Mouse (Mus musculus) stomach, embryonic 16.5 days (tissue): Measurements from ENCODE around the gene N4bp2l1. TPM values are rescaled to one million over a fixed set of nuclear protein-coding genes. Genes with fewer than 3 reads are reported as not detected.

Source experiments
- ATAC-seq: fragments of 200-750 bp; cut with Nextera tagmentation; 2 replicates; pipeline ENCODE4 v1.8.0; 2017; ENCODE audit warnings: moderate number of reproducible peaks, moderate TSS enrichment; ENCODE audit not compliant: insufficient read depth, low FRiP score
- H3K27ac ChIP-seq: fragments of 300-500 bp; sonication (generic); 2 replicates; pipeline ENCODE4 v1.5.1; 2014; ENCODE audit warnings: low read length
- H3K27me3 ChIP-seq: fragments of 300-500 bp; sonication (generic); 2 replicates; pipeline ENCODE4 v1.6.1; 2014; ENCODE audit warnings: low read length, control low read depth, mixed read lengths; ENCODE audit not compliant: control insufficient read depth, insufficient read depth
- H3K36me3 ChIP-seq: fragments of 300-500 bp; sonication (generic); 2 replicates; pipeline ENCODE4 v1.6.1; 2014; ENCODE audit warnings: low read length; ENCODE audit not compliant: control insufficient read depth, insufficient read depth
- H3K4me1 ChIP-seq: fragments of 300-500 bp; sonication (generic); 2 replicates; pipeline ENCODE4 v1.6.1; 2014; ENCODE audit warnings: low read length, control low read depth, mixed read lengths; ENCODE audit not compliant: control insufficient read depth, insufficient read depth
- H3K4me2 ChIP-seq: fragments of 300-500 bp; sonication (generic); 2 replicates; pipeline ENCODE4 v1.6.1; 2014; ENCODE audit warnings: low read depth, low read length, mixed read lengths
- H3K4me3 ChIP-seq: fragments of 300-500 bp; sonication (generic); replicated peaks from 2 replicates; pipeline ENCODE4 v1.5.1; 2014; ENCODE audit warnings: mild to moderate bottlenecking, low read length
- H3K9ac ChIP-seq: fragments of 300-500 bp; sonication (generic); 2 replicates; pipeline ENCODE4 v1.6.1; 2014; ENCODE audit warnings: low read length
- H3K9me3 ChIP-seq: fragments of 300-500 bp; sonication (generic); replicated peaks from 2 replicates; pipeline ENCODE4 v1.6.1; 2016; ENCODE audit warnings: low read length, control low read depth; ENCODE audit not compliant: control insufficient read depth
- WGBS: fragments of 180-500 bp; shearing (Covaris S2); extraction: QIAGEN DNeasy Blood & Tissue Kit; methylation state at CpG from one replicate; pipeline ENCODE4 v1.1.7; 2014; 5-methylcytosine and 5-hydroxymethylcytosine counted together
- polyA plus RNA-seq: library from polyadenylated mRNA; unstranded; fragments of >200 nt; fragmentation: Nextera tagmentation; extraction: Ambion mirVana; gene quantifications from 2 replicates; pipeline ENCODE4 v1.2.1, GENCODE M21; 2015

The N4bp2l1 gene
- polyA plus RNA-seq, 1 experiment from 2014 or later, result 8.3 TPM

DNA sequence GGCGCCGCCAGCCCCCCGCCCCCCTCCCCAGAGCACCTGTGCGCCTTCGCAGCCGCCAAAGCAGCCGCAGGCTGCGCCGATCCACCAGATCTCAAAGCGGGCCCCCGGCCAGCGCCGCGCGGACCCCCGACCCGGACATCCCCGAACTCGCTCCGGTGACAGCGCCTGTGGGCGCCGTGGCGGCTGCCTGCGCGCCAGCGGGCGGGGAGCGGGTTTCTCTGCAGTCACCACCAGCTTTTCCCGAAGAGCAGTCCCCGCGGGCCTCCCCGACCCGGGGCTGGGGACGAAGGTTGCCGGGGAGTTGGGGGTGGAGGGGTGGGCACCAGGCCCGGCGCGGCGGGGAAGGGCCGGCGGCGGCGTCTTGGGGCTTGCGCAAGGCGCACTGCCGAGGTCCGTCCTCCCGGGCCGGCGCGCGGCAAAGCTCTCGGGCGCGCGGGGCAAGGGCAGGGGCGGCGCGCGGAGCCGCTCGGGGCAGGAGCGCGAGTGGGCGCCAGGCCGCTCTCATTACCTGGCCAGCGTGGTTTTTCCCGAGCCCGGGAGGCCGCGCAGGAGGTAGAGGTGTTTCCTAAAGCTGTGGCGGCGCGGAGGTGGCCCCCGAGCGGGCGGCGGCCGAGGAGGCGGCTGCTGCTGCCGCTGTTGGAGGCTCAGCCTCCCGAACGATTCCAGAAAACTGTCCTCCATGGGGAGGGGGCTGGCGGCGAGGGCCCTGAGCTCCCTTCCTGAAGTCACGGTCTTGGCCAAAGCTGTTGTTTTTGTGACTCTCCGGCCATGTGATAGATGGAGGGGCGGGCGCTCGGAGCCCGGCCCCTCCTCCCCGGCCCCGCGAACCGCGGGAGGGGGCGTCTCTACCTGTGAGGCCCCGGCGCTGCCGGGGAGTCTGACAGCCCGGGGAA lies 3.0 kb downstream of the N4bp2l1 start:
- H3K9me3 ChIP-seq, result no peaks in the 10 kb centered on the region
- peaks cover 7% of the 10 kb centered on the region for H3K4me1 ChIP-seq
- H3K4me2 ChIP-seq, result peak overlapping the region; percentile 99
- ATAC-seq, result peak; percentile 84
- H3K4me3 ChIP-seq, result peak overlapping the region; percentile 87
- H3K9ac ChIP-seq, result peak overlapping the region; percentile 83
- no peaks in the 10 kb centered on the region for H3K27me3 ChIP-seq
- peak overlapping the region; percentile 7; the same call in 1 of the 2 replicates for H3K27ac ChIP-seq
- WGBS, result under 1% methylated on average over 95 of the region's 102 CpGs
- no peaks in the 10 kb centered on the region for H3K36me3 ChIP-seq

DNA sequence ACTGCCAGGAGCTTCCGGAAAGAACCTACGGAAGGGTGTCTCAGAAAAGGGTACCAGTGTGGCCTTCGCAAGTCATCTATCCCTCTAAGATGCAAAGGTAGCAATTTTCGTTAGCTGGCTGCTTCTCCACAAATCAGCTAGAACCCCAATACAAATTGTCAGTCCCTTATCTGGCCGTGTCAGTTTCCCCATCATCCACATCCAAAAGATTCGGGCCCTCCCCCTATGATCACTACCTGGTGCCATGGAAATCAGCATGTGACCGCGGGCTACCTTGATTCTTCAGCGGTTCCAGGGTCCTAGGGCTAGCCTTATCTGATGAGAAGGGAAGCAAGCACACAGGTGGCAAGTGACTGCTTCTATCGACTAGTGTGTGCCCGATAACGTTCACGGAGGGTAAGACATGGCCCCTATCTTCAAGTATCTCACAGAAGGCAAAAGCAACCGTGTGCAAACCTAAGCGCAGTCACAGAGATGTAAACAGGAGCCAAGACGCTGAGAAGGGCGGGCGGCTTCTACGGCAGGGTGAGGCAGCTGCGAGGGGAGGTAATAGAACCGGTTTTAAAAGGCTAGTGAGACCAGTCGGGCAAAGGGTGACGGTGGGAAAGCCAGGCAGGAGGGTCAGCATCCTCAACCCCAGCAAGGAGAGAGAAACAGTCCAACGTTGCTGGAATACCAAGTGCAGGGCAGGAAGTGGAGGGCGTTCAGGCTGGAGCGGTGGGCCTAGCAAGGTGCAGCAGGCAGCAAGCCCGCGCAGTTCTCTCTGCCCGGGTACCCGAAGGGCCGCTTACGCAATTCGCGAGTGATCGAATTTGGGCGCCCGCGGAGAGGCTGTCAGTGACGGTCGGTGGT lies 3.9 kb downstream of the N4bp2l1 start:
- no peaks in the 10 kb centered on the region for H3K27me3 ChIP-seq
- 12% methylated on average over 40 of the region's 40 CpGs for WGBS
- H3K4me2 ChIP-seq, result peak overlapping the region; percentile 99
- H3K9ac ChIP-seq, result peak overlapping the region; percentile 83
- peak overlapping the region; percentile 87 for H3K4me3 ChIP-seq
- H3K4me1 ChIP-seq, result peaks cover 7% of the 10 kb centered on the region
- ATAC-seq, result peak; percentile 37; the same call in 1 of the 2 replicates
- H3K27ac ChIP-seq, result peak overlapping the region; percentile 7; the same call in 1 of the 2 replicates
- H3K9me3 ChIP-seq, result no peaks in the 10 kb centered on the region
- no peaks in the 10 kb centered on the region for H3K36me3 ChIP-seq

GRCm38 (mm10) chr5:150592186-150592903 lies 4.6 kb downstream of the N4bp2l1 start:
- 80% methylated on average over 13 of the region's 13 CpGs for WGBS
- peaks cover 7% of the 10 kb centered on the region for H3K4me1 ChIP-seq
- H3K27ac ChIP-seq, result no peak overlapping the region
- H3K4me3 ChIP-seq, result peak overlapping the region; percentile 87
- ATAC-seq, result no peak
- no peaks in the 10 kb centered on the region for H3K9me3 ChIP-seq
- no peak overlapping the region for H3K9ac ChIP-seq
- no peaks in the 10 kb centered on the region for H3K27me3 ChIP-seq
- H3K4me2 ChIP-seq, result no peak overlapping the region
- H3K36me3 ChIP-seq, result no peaks in the 10 kb centered on the region

- 75% methylated on average over 2 of the region's 2 CpGs for WGBS
- Histone ChIP-seq H3K27ac (no peak overlapping the region), H3K4me3 (no peak overlapping the region), H3K9me3 (no peaks in the 10 kb centered on the region), H3K36me3 (no peaks in the 10 kb centered on the region), H3K4me2 (no peak overlapping the region), H3K27me3 (no peaks in the 10 kb centered on the region), H3K9ac (no peak overlapping the region), H3K4me1 (peaks cover 7% of the 10 kb centered on the region)
- no peak for ATAC-seq
These were observed 7.0 kb downstream of the N4bp2l1 start for GRCm38 (mm10) chr5:150589945-150590344.

- 30% methylated on average over 6 of the region's 6 CpGs for WGBS
- ATAC-seq, result no peak
- H3K27me3 ChIP-seq, result no peaks in the 10 kb centered on the region
These were observed 12.7 kb downstream of the N4bp2l1 start for GRCm38 (mm10) chr5:150584337-150584729.

DNA sequence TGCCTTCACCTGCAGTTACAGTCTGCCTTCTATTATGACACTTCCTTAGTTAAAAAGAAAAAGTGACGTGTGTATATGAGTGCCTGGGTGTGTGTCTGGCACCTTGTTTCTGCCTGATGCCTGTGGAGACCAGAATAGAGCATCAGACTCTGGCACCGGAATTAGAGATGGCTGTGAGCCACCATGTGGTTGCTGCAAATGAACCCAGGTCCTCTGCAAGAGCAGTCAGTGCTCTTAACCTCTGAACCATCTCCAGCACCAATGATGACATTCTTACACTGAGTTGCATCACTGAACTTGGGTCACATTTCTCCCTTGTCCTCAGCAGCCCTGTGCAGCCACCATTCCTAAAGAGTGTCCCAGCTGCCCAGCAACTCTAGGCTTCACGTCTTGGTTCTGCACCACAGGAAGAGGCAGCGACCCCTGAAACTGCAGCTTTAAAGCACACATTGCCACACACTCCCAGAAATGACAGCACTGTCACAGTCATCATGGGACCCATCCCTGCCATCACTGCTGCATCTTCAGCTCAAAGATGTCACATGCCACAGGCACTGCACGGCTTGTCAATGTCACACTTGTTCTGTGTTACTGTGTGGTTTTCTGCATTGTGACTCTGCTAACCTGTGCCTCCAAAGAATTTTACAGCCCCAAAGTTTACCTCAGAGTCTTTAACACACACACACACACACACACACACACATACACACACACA lies 13.2 kb downstream of the N4bp2l1 start:
- Histone ChIP-seq H3K9me3 (no peaks in the 10 kb centered on the region), H3K4me2 (no peak overlapping the region), H3K36me3 (no peaks in the 10 kb centered on the region), H3K4me3 (no peak overlapping the region), H3K27me3 (no peaks in the 10 kb centered on the region), H3K4me1 (peaks cover 3% of the 10 kb centered on the region; the same call in 1 of the 2 replicates), H3K27ac (no peak overlapping the region), H3K9ac (no peak overlapping the region)
- ATAC-seq, result no peak
- 60% methylated on average over 5 of the region's 5 CpGs for WGBS

More at GRCm38 (mm10) chr5:150584337-150584729, 12.7 kb downstream of the N4bp2l1 start:
- Histone ChIP-seq H3K4me2 (no peak overlapping the region), H3K27ac (no peak overlapping the region), H3K9ac (no peak overlapping the region), H3K9me3 (no peaks in the 10 kb centered on the region), H3K4me3 (no peak overlapping the region), H3K4me1 (no peaks in the 10 kb centered on the region), H3K36me3 (no peaks in the 10 kb centered on the region)

DNA sequence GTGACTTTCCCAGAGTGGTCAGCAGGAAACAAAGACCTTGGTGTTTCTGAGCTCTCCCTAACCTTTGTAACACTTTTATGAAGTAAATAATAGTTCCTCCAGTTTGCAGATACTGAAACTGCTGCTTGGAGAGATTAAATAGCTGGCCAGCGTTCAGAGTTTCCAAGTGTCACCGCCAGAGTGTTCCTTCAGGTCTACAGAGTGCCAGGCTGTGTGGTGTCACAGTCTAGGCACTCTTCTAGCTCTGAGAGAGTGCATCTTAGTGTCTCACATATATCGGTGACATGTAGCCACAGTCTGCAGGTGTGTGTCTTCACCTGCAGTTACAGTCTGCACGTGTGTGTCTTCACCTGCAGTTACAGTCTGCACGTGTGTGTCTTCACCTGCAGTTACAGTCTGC lies 13.8 kb downstream of the N4bp2l1 start:
- no peaks in the 10 kb centered on the region for H3K27me3 ChIP-seq
- H3K9ac ChIP-seq, result no peak overlapping the region
- H3K9me3 ChIP-seq, result no peaks in the 10 kb centered on the region
- no peak overlapping the region for H3K4me3 ChIP-seq
- no peak overlapping the region for H3K27ac ChIP-seq
- WGBS, result 71% methylated on average over 5 of the region's 5 CpGs
- peaks cover 6% of the 10 kb centered on the region; the same call in 1 of the 2 replicates for H3K4me1 ChIP-seq
- ATAC-seq, result no peak
- no peaks in the 10 kb centered on the region for H3K36me3 ChIP-seq
- H3K4me2 ChIP-seq, result no peak overlapping the region

DNA sequence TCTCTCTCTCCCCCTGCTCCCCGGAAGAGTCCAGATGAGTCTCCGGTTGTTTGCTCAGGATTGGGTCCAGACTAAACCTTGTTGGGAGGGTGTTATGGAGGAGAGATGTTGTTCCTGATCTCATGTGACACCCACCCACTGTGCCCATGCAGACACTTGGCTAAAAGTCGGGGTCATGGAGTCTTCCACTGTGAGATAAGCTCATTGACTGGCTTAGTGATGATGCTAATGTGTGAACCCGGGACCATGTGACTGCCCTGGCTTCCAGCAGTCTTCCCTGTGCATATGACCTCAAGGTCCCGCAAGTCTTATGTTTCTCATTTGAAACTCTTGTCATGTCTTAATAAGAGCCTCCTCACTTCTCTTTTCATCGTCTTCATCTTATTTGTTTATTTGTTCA lies 15.8 kb downstream of the N4bp2l1 start:
- Histone ChIP-seq H3K36me3 (no peaks in the 10 kb centered on the region), H3K9me3 (no peaks in the 10 kb centered on the region), H3K27me3 (no peaks in the 10 kb centered on the region), H3K4me2 (no peak overlapping the region), H3K4me3 (no peak overlapping the region), H3K9ac (no peak overlapping the region), H3K27ac (no peak overlapping the region), H3K4me1 (peaks cover 11% of the 10 kb centered on the region; the same call in 1 of the 2 replicates)
- 73% methylated on average over 6 of the region's 6 CpGs for WGBS
- ATAC-seq, result no peak
